In the genomic region with DNA sequence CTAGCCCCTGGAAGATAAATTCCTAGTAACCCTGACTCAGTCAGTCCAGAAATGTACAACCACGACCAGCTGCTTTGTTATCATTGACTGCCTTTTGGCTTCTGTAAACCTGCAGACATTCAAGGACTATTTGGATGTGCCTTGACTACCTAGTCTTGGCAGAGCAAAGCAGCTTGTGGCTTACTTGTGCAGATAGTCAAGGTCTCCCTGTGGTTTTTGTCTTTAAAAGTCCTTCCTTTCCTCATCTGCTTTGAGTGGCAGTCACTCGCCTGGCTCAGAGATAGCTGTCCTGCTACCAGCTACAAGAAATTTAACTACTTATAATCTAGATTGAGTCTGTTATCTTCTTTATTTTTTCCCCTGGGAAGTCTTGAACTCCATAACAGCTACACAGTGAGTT, we compare ENCODE assay signal across 19 mouse cellular contexts. TPM values are rescaled to one million over a fixed set of nuclear protein-coding genes. Genes with fewer than 3 reads are reported as not detected.
DNase-seq lines count a peak whose midpoint lies in the region; ATAC-seq lines count a peak whose summit lies in the region.
"Had no signal": no experiment of that assay in that cellular context is flagged by ENCODE, and none has a peak within 500 bp of the region (broad histone marks: within the 10 kb centered on the region; RNA-seq: fewer than 3 reads in every experiment).

No protein-coding gene starts in this region.

- DNase-seq in 416B (ENCODE audit: low read depth) = peak; percentile 79
- no peak for DNase-seq in testis, postnatal 10 days (ENCODE audit: low spot score)
- no peak for DNase-seq in gastrocnemius, postnatal 14 days
- DNase-seq: adrenal gland, adult 2 months; adrenal gland, postnatal 10 days; adrenal gland, postnatal 25 days; cerebellum, adult 11 months; cerebellum, adult 18-20 months; cerebellum, adult 8-10 months; cerebellum, adult 9-11 months; cerebellum, postnatal 14 days; cerebellum, postnatal 36 days; forebrain, postnatal 0 days had no signal

- intact Hi-C loops in gastrocnemius, postnatal 14 days (cut with DNase I; ENCODE audit: low total_unique reads) = no loop called here

- ATAC-seq in common myeloid progenitor, adult 5-6 weeks (replicated peaks; ENCODE audit: low read depth, poor library complexity, severe bottlenecking) = peak; percentile 24; the same call in 1 of the 2 replicates
- peak; percentile 28; the same call in 1 of the 2 replicates for ATAC-seq in megakaryocyte-erythroid progenitor cell, adult 5-6 weeks (replicated peaks; ENCODE audit: low FRiP score, low TSS enrichment, poor library complexity, severe bottlenecking)
- ATAC-seq: forebrain, embryonic 13.5 days; forebrain, embryonic 15.5 days; forebrain, postnatal 0 days had no signal

RNA-seq across cellular contexts. Expression of gene Zfp580, which starts 6.4 kb away (rescaled TPM):
- total RNA-seq in common myeloid progenitor, adult 5-6 weeks (2017) = 1.8 and 3.6 TPM in 2 replicates
- 1.3 and 2.1 TPM in 2 replicates for total RNA-seq in megakaryocyte-erythroid progenitor cell, adult 5-6 weeks (2014; fragmentation: Nextera tagmentation)
- not detected in 2 replicates for total RNA-seq in megakaryocyte-erythroid progenitor cell, adult 5-6 weeks (2017)
- 1 to 10 TPM; 5.6 to 6.6 TPM for total RNA-seq in gastrocnemius, postnatal 14 days (2021)

RNA-seq across cellular contexts. Expression of gene Zfp784, which starts 6.7 kb away (rescaled TPM):
- 2.7 and 2.9 TPM in 2 replicates for total RNA-seq in common myeloid progenitor, adult 5-6 weeks (2017)
- 1.0 and 1.9 TPM in 2 replicates for total RNA-seq in megakaryocyte-erythroid progenitor cell, adult 5-6 weeks (2014; fragmentation: Nextera tagmentation)
- 0.09 and 2.9 TPM in 2 replicates for total RNA-seq in megakaryocyte-erythroid progenitor cell, adult 5-6 weeks (2017)
- 1 to 10 TPM; 4.3 to 5.0 TPM for total RNA-seq in gastrocnemius, postnatal 14 days (2021)

RNA-seq across cellular contexts. Expression of gene 4632433K11Rik, which starts 11.1 kb away (rescaled TPM):
- 2.5 TPM in 1 of 2 replicates, not detected in the other for total RNA-seq in common myeloid progenitor, adult 5-6 weeks (2017)
- 1.3 and 2.0 TPM in 2 replicates for total RNA-seq in megakaryocyte-erythroid progenitor cell, adult 5-6 weeks (2014; fragmentation: Nextera tagmentation)
- 0.23 TPM in 1 of 2 replicates, not detected in the other for total RNA-seq in megakaryocyte-erythroid progenitor cell, adult 5-6 weeks (2017)
- total RNA-seq in gastrocnemius, postnatal 14 days (2021) = not detected
- total RNA-seq: adrenal gland, postnatal 10 days; adrenal gland, postnatal 25 days; adrenal gland, postnatal 4 days; ES-E14 had no signal

RNA-seq across cellular contexts. Expression of gene U2af2, which starts 17.0 kb away (rescaled TPM):
- total RNA-seq in common myeloid progenitor, adult 5-6 weeks (2017) = 220 and 260 TPM in 2 replicates
- total RNA-seq in megakaryocyte-erythroid progenitor cell, adult 5-6 weeks (2014; fragmentation: Nextera tagmentation) = 259 and 276 TPM in 2 replicates
- 284 and 302 TPM in 2 replicates for total RNA-seq in megakaryocyte-erythroid progenitor cell, adult 5-6 weeks (2017)
- total RNA-seq in gastrocnemius, postnatal 14 days (2021) = 10 to 100 TPM; 52.0 to 62.2 TPM

RNA-seq across cellular contexts. Expression of gene Ccdc106, which starts 24.6 kb away (rescaled TPM):
- 0.14 and 1.1 TPM in 2 replicates for total RNA-seq in common myeloid progenitor, adult 5-6 weeks (2017)
- total RNA-seq in megakaryocyte-erythroid progenitor cell, adult 5-6 weeks (2014; fragmentation: Nextera tagmentation) = not detected in 2 replicates
- 0.42 and 0.56 TPM in 2 replicates for total RNA-seq in megakaryocyte-erythroid progenitor cell, adult 5-6 weeks (2017)
- under 1 TPM; 0.31 to 0.33 TPM for total RNA-seq in gastrocnemius, postnatal 14 days (2021)
